Mouse (Mus musculus) liver, postnatal 0 days (tissue): ENCODE data around the gene Bicdl2. TPM values are rescaled to one million over a fixed set of nuclear protein-coding genes. Genes with fewer than 3 reads are reported as not detected.

Experiments used
- ATAC-seq: fragments of 200-750 bp; cut with Nextera tagmentation; 2 replicates; pipeline ENCODE4 v1.8.0; 2017; ENCODE audit warnings: mild to moderate bottlenecking, moderate library complexity
- DNase-seq: peaks from one replicate; pipeline ENCODE4 v3.0.0-alpha.2; 2016
- H3K27ac ChIP-seq: fragments of 300-500 bp; sonication (generic); 2 replicates; pipeline ENCODE4 v1.5.1; 2014; ENCODE audit warnings: antibody characterized with exemption, moderate library complexity, mild to moderate bottlenecking, low read depth
- H3K27me3 ChIP-seq: fragments of 300-500 bp; sonication (generic); 2 replicates; pipeline ENCODE4 v1.6.1; 2014; ENCODE audit warnings: low read length, control low read depth, mixed read lengths; ENCODE audit not compliant: insufficient read depth
- H3K36me3 ChIP-seq: fragments of 300-500 bp; sonication (generic); replicated peaks from 2 replicates; pipeline ENCODE4 v1.6.1; 2014; ENCODE audit warnings: mild to moderate bottlenecking, control low read depth, low read length, moderate library complexity, mixed read lengths; ENCODE audit not compliant: insufficient read depth
- H3K4me1 ChIP-seq: fragments of 300-500 bp; sonication (generic); 2 replicates; pipeline ENCODE4 v1.6.1; 2014; ENCODE audit warnings: antibody characterized with exemption, mild to moderate bottlenecking, control low read depth; ENCODE audit not compliant: insufficient read depth
- H3K4me2 ChIP-seq: fragments of 300-500 bp; sonication (generic); 2 replicates; pipeline ENCODE4 v1.6.1; 2014; ENCODE audit warnings: low read depth, mild to moderate bottlenecking, low read length, moderate library complexity, mixed read lengths
- H3K4me3 ChIP-seq: fragments of 300-500 bp; sonication (generic); 2 replicates; pipeline ENCODE4 v1.5.1; 2014; ENCODE audit warnings: low read depth, low read length
- H3K9ac ChIP-seq: fragments of 300-500 bp; sonication (generic); replicated peaks from 2 replicates; pipeline ENCODE4 v1.6.1; 2014; ENCODE audit warnings: mild to moderate bottlenecking, moderate library complexity
- H3K9me3 ChIP-seq: fragments of 300-500 bp; sonication (generic); 2 replicates; pipeline ENCODE4 v1.6.1; 2016; ENCODE audit warnings: mild to moderate bottlenecking, control low read depth, low read length, mixed read lengths
- CTCF ChIP-seq: sonication (generic); IDR thresholded peaks from 2 replicates; pipeline ENCODE4 v1.5.1; 2016; ENCODE audit warnings: antibody characterized with exemption, low read depth
- EP300 ChIP-seq: IDR thresholded peaks from 2 replicates; pipeline ENCODE4 v1.6.1; 2016; ENCODE audit warnings: antibody characterized with exemption, low read depth, mild to moderate bottlenecking
- WGBS: fragments of 180-500 bp; shearing (Covaris S2); extraction: QIAGEN DNeasy Blood & Tissue Kit; methylation state at CpG from one replicate; pipeline ENCODE4 v1.1.7; 2014; ENCODE audit not compliant: insufficient replicate concordance; 5-methylcytosine and 5-hydroxymethylcytosine counted together
- polyA plus RNA-seq: library from polyadenylated mRNA; unstranded; fragments of >200 nt; fragmentation: Nextera tagmentation; extraction: Ambion mirVana; gene quantifications from 2 replicates; pipeline ENCODE4 v1.2.1, GENCODE M21; 2015

Bicdl2 gene
- polyA plus RNA-seq, 1 experiment from 2014 or later, result 0.31 TPM

- Histone ChIP-seq H3K9me3 (no peaks in the 10 kb centered on the region), H3K9ac (no peak overlapping the region), H3K4me1 (peaks cover 23% of the 10 kb centered on the region), H3K36me3 (peaks cover 17% of the 10 kb centered on the region), H3K4me3 (no peak overlapping the region), H3K27me3 (no peaks in the 10 kb centered on the region), H3K27ac (no peak overlapping the region), H3K4me2 (no peak overlapping the region)
- WGBS, result 90% methylated on average over 3 of the region's 3 CpGs
- no peak for DNase-seq
- no peak for ATAC-seq
- no peak for TF ChIP-seq EP300
Measured at GRCm38 (mm10) chr17:23671519-23671918, 11.2 kb downstream of the Bicdl2 start.

- DNase-seq (no peak), ATAC-seq (no peak)
- Histone ChIP-seq H3K36me3 (peaks cover 17% of the 10 kb centered on the region), H3K9ac (no peak overlapping the region), H3K4me2 (peak overlapping the region; percentile 83), H3K27ac (no peak overlapping the region), H3K9me3 (no peaks in the 10 kb centered on the region), H3K4me1 (peaks cover 29% of the 10 kb centered on the region), H3K4me3 (peak overlapping the region; percentile 61), H3K27me3 (peaks cover 4% of the 10 kb centered on the region; the same call in 1 of the 2 replicates)
- TF ChIP-seq CTCF, result no peak
- no peak for TF ChIP-seq EP300
- 50% methylated on average over 3 of the region's 3 CpGs for WGBS
Measured at GRCm38 (mm10) chr17:23672761-23673160, 12.5 kb downstream of the Bicdl2 start.

- Histone ChIP-seq H3K9me3 (no peaks in the 10 kb centered on the region), H3K4me1 (peaks cover 30% of the 10 kb centered on the region), H3K4me3 (peak within 1 kb of the TSS; percentile 61), H3K27me3 (peaks cover 8% of the 10 kb centered on the region), H3K4me2 (peak within 1 kb of the TSS; percentile 83), H3K9ac (peak within 1 kb of the TSS; percentile 64), H3K36me3 (peaks cover 14% of the 10 kb centered on the region), H3K27ac (peak within 1 kb of the TSS; percentile 55)
- under 1% methylated on average over 45 of the region's 45 CpGs for WGBS
- peak; percentile 94 for ATAC-seq
- peak; percentile 90 for DNase-seq
- no peak for TF ChIP-seq CTCF
- TF ChIP-seq EP300, result peak; percentile 80; the same call in 1 of the 2 replicates
Measured at GRCm38 (mm10) chr17:23673424-23674073, 13.2 kb downstream of the Bicdl2 start, which contains the start of the genes Hcfc1r1 and Thoc6. Gene Hcfc1r1, plus strand, starts transcription at chr17:23673596. Gene Thoc6, minus strand, starts transcription at chr17:23673882.

- Histone ChIP-seq H3K9ac (peak overlapping the region; percentile 64), H3K4me3 (peak overlapping the region; percentile 61), H3K4me2 (peak overlapping the region; percentile 83), H3K27ac (peak overlapping the region; percentile 55), H3K9me3 (no peaks in the 10 kb centered on the region), H3K4me1 (peaks cover 35% of the 10 kb centered on the region), H3K27me3 (peaks cover 16% of the 10 kb centered on the region), H3K36me3 (peaks cover 8% of the 10 kb centered on the region; the same call in 1 of the 2 replicates)
- TF ChIP-seq CTCF (no peak), EP300 (no peak)
- WGBS, result 42% methylated on average over 9 of the region's 9 CpGs
- no peak for DNase-seq
- no peak for ATAC-seq
Measured at GRCm38 (mm10) chr17:23674271-23674952, 14.1 kb downstream of the Bicdl2 start.

- TF ChIP-seq EP300 (no peak), CTCF (no peak)
- ATAC-seq (no peak), DNase-seq (no peak)
- Histone ChIP-seq H3K27ac (peak overlapping the region; percentile 24; the same call in 1 of the 2 replicates), H3K4me1 (peaks cover 37% of the 10 kb centered on the region), H3K9ac (no peak overlapping the region), H3K36me3 (peaks cover 6% of the 10 kb centered on the region; the same call in 1 of the 2 replicates), H3K27me3 (peaks cover 23% of the 10 kb centered on the region), H3K4me3 (no peak overlapping the region), H3K4me2 (no peak overlapping the region), H3K9me3 (no peaks in the 10 kb centered on the region)
- WGBS, result 31% methylated on average over 5 of the region's 5 CpGs
Measured at GRCm38 (mm10) chr17:23675127-23675526, 14.8 kb downstream of the Bicdl2 start.

- 17% methylated on average over 15 of the region's 15 CpGs for whole genome bisulfite sequencing
- Histone ChIP-seq H3K9ac (peak overlapping the region; percentile 66; the same call in 1 of the 2 replicates), H3K27me3 (peaks cover 29% of the 10 kb centered on the region), H3K4me1 (peaks cover 37% of the 10 kb centered on the region), H3K36me3 (0 out of 2 replicates have a peak, but pooled peaks cover under 1% of the 10 kb centered on the region), H3K9me3 (no peaks in the 10 kb centered on the region), H3K4me3 (peak overlapping the region; percentile 57), H3K4me2 (peak overlapping the region; percentile 94), H3K27ac (0 out of 2 replicates have a peak overlapping the region, but pooled peaks have one; percentile 11)
- TF ChIP-seq EP300 (no peak), CTCF (0 out of 2 replicates have a peak, but pooled peaks have one; percentile 15)
- DNase-seq, result peak; percentile 43
- no peak for ATAC-seq
Measured at GRCm38 (mm10) chr17:23675564-23676281, 15.4 kb downstream of the Bicdl2 start.
